Mouse (Mus musculus): ENCODE results near the gene Pemt. TPM values are rescaled to one million over a fixed set of nuclear protein-coding genes. Genes with fewer than 3 reads are reported as not detected.

The Pemt gene
- polyA plus RNA-seq, 1 experiment = 0.49 TPM

DNA sequence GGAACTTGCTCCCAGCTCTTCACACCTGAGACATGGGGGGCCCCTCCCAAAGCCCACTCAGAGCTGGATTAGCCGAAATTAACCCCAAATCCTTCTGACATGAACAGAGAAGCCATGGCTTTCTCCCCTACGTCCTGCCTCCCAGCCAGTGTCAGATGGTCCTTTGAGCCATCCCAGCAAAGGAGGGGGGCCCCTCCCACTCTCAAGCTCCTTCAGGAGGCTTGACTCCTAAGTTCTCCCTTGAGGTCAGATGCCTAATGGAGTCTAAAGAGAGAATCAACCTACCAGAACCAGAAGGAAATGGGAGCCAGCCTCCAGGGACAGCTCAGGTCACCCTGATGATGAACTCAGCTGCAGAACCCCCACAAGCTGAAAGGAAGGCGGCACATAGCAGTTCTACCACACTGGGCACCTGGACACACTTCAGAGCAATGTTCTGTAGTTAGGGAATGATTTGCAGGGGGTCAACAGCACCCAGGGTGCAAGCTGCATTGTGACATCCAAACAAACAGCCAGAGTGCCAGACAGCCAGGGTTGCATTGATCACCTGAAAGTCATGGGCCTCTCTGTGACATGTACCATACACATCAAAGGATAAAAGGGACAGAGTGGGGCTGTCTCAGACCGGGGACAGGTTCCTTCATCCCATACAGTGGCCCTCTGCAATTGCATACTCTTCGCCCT lies 9.6 kb downstream of the Pemt start:
- Histone ChIP-seq H3K4me3 (replicated peaks) (no peak overlapping the region), H3K36me3 (ENCODE audit: control insufficient read depth) (no peaks in the 10 kb centered on the region), H3K9me3 (ENCODE audit: control insufficient read depth, low read length) (no peaks in the 10 kb centered on the region), H3K4me1 (ENCODE audit: control insufficient read depth) (no peaks in the 10 kb centered on the region), H3K27me3 (ENCODE audit: control insufficient read depth) (no peaks in the 10 kb centered on the region)
- TF ChIP-seq GATA1 (IDR thresholded peaks at IDR 0.05; ENCODE audit: low read length) = no peak
- no peak for TF ChIP-seq TAL1 (IDR thresholded peaks at IDR 0.05; ENCODE audit: low read length)

DNA sequence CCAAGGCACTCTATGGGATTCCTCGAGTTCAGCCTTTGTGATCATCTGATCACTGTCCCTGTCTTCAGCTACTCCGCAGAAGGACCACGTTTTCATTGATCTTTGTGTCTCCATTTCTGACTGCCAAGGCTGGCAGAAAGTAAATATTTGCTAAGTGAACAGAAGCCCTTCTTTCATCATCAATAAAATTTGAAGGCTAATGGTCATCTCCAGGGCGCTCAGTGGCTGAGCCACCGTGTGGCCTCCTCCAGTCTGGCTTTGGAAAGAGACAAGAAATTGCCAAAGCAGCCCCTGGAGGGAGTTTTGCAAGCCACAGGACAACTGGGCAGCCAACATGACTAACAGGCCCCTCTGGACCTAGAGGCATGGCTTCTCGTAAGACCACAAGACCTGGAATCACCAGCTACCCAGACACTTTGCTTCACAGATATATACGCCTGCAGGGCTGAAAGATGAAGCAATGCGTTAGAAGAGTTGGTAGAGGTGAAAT lies 11.3 kb downstream of the Pemt start:
- TF ChIP-seq GATA1 (IDR thresholded peaks at IDR 0.05; ENCODE audit: low read length) (no peak), TAL1 (IDR thresholded peaks at IDR 0.05; ENCODE audit: low read length) (no peak)
- Histone ChIP-seq H3K36me3 (ENCODE audit: control insufficient read depth) (no peaks in the 10 kb centered on the region), H3K27me3 (ENCODE audit: control insufficient read depth) (no peaks in the 10 kb centered on the region), H3K4me1 (ENCODE audit: control insufficient read depth) (no peaks in the 10 kb centered on the region), H3K4me3 (replicated peaks) (no peak overlapping the region), H3K9me3 (ENCODE audit: control insufficient read depth, low read length) (no peaks in the 10 kb centered on the region)

- Histone ChIP-seq H3K4me1 (ENCODE audit: control insufficient read depth) (no peaks in the 10 kb centered on the region), H3K9me3 (ENCODE audit: control insufficient read depth, low read length) (no peaks in the 10 kb centered on the region), H3K4me3 (replicated peaks) (no peak overlapping the region), H3K27me3 (ENCODE audit: control insufficient read depth) (no peaks in the 10 kb centered on the region), H3K36me3 (ENCODE audit: control insufficient read depth) (no peaks in the 10 kb centered on the region)
- TF ChIP-seq GATA1 (IDR thresholded peaks at IDR 0.05; ENCODE audit: low read length) (no peak), TAL1 (IDR thresholded peaks at IDR 0.05; ENCODE audit: low read length) (no peak)
Measured at GRCm38 (mm10) chr11:60034293-60034692, 12.0 kb downstream of the Pemt start.

GRCm38 (mm10) chr11:60032586-60033430 lies 13.5 kb downstream of the Pemt start:
- H3K36me3 ChIP-seq (ENCODE audit: control insufficient read depth) = no peaks in the 10 kb centered on the region
- no peak for TF ChIP-seq GATA1 (IDR thresholded peaks at IDR 0.05; ENCODE audit: low read length)
- no peak for TF ChIP-seq TAL1 (IDR thresholded peaks at IDR 0.05; ENCODE audit: low read length)
- no peaks in the 10 kb centered on the region for H3K4me1 ChIP-seq (ENCODE audit: control insufficient read depth)
- no peaks in the 10 kb centered on the region for H3K27me3 ChIP-seq (ENCODE audit: control insufficient read depth)
- no peaks in the 10 kb centered on the region for H3K9me3 ChIP-seq (ENCODE audit: control insufficient read depth, low read length)
- H3K4me3 ChIP-seq (replicated peaks) = no peak overlapping the region

DNA sequence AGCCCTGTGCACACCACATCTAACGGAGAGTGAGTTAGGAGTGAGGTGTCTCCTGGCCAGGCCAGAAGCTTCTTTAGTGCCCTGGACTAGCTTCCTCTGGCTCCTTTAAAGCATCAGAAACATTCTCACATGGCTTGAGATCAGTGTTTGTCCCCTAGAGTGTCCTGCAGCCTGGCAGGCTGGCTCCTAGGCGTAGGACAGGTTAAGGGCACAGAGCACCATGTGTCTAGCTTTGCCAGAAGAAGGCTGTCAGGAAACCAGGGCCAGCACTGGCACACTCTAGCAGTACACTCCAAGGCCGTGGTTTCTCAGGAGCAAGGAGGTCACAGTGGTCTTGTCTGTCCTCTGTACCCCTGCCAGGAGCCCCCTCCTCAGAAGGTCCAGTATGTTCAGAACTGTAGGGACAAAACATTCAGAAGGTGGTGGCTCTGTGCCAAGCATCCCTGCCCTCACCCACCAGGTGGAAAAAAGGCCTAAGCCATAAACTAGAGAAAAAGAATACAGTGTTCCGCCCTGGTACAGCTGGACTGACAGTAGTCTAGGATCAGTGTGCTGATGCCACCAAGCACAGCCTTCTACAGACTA lies 15.4 kb downstream of the Pemt start:
- no peak overlapping the region for H3K4me3 ChIP-seq (replicated peaks)
- TF ChIP-seq GATA1 (IDR thresholded peaks at IDR 0.05; ENCODE audit: low read length) = no peak
- no peak for TF ChIP-seq TAL1 (IDR thresholded peaks at IDR 0.05; ENCODE audit: low read length)
- no peaks in the 10 kb centered on the region for H3K27me3 ChIP-seq (ENCODE audit: control insufficient read depth)
- no peaks in the 10 kb centered on the region for H3K36me3 ChIP-seq (ENCODE audit: control insufficient read depth)
- H3K4me1 ChIP-seq (ENCODE audit: control insufficient read depth) = no peaks in the 10 kb centered on the region
- H3K9me3 ChIP-seq (ENCODE audit: control insufficient read depth, low read length) = no peaks in the 10 kb centered on the region

- H3K36me3 ChIP-seq (ENCODE audit: control insufficient read depth) = no peaks in the 10 kb centered on the region
- no peaks in the 10 kb centered on the region for H3K4me1 ChIP-seq (ENCODE audit: control insufficient read depth)
- H3K4me3 ChIP-seq (replicated peaks) = no peak overlapping the region
- H3K27me3 ChIP-seq (ENCODE audit: control insufficient read depth) = no peaks in the 10 kb centered on the region
- H3K9me3 ChIP-seq (ENCODE audit: control insufficient read depth, low read length) = no peaks in the 10 kb centered on the region
- TF ChIP-seq TAL1 (IDR thresholded peaks at IDR 0.05; ENCODE audit: low read length) (no peak), GATA1 (IDR thresholded peaks at IDR 0.05; ENCODE audit: low read length) (no peak)
Measured at GRCm38 (mm10) chr11:60029976-60030375, 16.3 kb downstream of the Pemt start.

GRCm38 (mm10) chr11:60027913-60028875 lies 18.1 kb downstream of the Pemt start:
- no peak overlapping the region for H3K4me3 ChIP-seq (replicated peaks)
- no peaks in the 10 kb centered on the region for H3K9me3 ChIP-seq (ENCODE audit: control insufficient read depth, low read length)
- TF ChIP-seq GATA1 (IDR thresholded peaks at IDR 0.05; ENCODE audit: low read length) (no peak), TAL1 (IDR thresholded peaks at IDR 0.05; ENCODE audit: low read length) (no peak)
- H3K27me3 ChIP-seq (ENCODE audit: control insufficient read depth) = no peaks in the 10 kb centered on the region
- no peaks in the 10 kb centered on the region for H3K36me3 ChIP-seq (ENCODE audit: control insufficient read depth)
- H3K4me1 ChIP-seq (ENCODE audit: control insufficient read depth) = no peaks in the 10 kb centered on the region

- TF ChIP-seq GATA1 (IDR thresholded peaks at IDR 0.05; ENCODE audit: low read length) (no peak), TAL1 (IDR thresholded peaks at IDR 0.05; ENCODE audit: low read length) (no peak)
- no peaks in the 10 kb centered on the region for H3K36me3 ChIP-seq (ENCODE audit: control insufficient read depth)
- peaks cover 2% of the 10 kb centered on the region for H3K4me1 ChIP-seq (ENCODE audit: control insufficient read depth)
- H3K27me3 ChIP-seq (ENCODE audit: control insufficient read depth) = no peaks in the 10 kb centered on the region
- no peak overlapping the region for H3K4me3 ChIP-seq (replicated peaks)
- no peaks in the 10 kb centered on the region for H3K9me3 ChIP-seq (ENCODE audit: control insufficient read depth, low read length)
Measured at GRCm38 (mm10) chr11:60027272-60027671, 19.0 kb downstream of the Pemt start.
